Mouse (Mus musculus) gastrocnemius, adult 2 months (tissue): Measurements from ENCODE around the gene Trem2. TPM values are rescaled to one million over a fixed set of nuclear protein-coding genes. Genes with fewer than 3 reads are reported as not detected.

Source experiments
- DNase-seq: peaks from one replicate; pipeline ENCODE4 v3.0.0; 2022
- H3K27ac ChIP-seq: fragments of 200-600 bp; 2 replicates; pipeline ENCODE4 v1.8.1; 2022; ENCODE audit warnings: mild to moderate bottlenecking
- H3K4me3 ChIP-seq: fragments of 200-600 bp; 2 replicates; pipeline ENCODE4 v1.8.1; 2022; ENCODE audit warnings: mild to moderate bottlenecking, moderate library complexity
- CTCF ChIP-seq: fragments of 200-600 bp; IDR thresholded peaks from 2 replicates; pipeline ENCODE4 v1.8.1; 2022; ENCODE audit warnings: antibody characterized with exemption, mild to moderate bottlenecking, moderate library complexity
- intact Hi-C: fragments of 180-260 bp; cut with DNase I; formaldehyde crosslinking; loops from one replicate; pipeline ENCODE4 v1.15.1; 2025
- total RNA-seq, 2 experiments: library from RNA; stranded (reverse); gene quantifications; 2 replicates each; pipeline ENCODE4 v1.2.3; 2021

The Trem2 gene
- total RNA-seq, 2 experiments from 2014 or later: 0.15 TPM; not detected in 1

- no peak for TF ChIP-seq CTCF
- no peak for DNase-seq
- intact Hi-C loops: no loop called here
- H3K4me3 ChIP-seq: no peak overlapping the region
- H3K27ac ChIP-seq: no peak overlapping the region
These were observed 46.4 kb downstream of the Trem2 start for GRCm38 (mm10) chr17:48392616-48393015.

DNA sequence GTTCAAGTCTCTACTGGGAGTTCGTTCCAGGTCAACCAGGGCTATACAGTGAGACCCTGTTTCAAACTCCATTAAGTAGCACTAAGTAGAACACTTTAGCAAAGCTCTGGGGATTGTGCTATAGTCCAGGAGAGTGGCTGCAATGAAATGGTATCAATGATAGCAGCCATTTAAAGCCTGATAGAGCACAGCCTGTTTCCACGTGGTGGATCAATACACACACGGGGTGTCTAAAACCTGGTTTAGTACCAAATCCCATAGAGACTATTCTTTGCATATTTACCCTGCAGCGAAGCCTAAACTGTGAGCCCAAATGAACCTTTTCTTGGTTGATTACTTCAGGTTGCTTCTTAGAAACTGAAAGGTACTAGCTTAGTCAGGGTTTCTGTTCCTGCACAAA is 55.5 kb downstream of the Trem2 start:
- intact Hi-C loops: no loop called here
- TF ChIP-seq CTCF: no peak
- Histone ChIP-seq H3K27ac (no peak overlapping the region), H3K4me3 (no peak overlapping the region)
- DNase-seq: no peak

DNA sequence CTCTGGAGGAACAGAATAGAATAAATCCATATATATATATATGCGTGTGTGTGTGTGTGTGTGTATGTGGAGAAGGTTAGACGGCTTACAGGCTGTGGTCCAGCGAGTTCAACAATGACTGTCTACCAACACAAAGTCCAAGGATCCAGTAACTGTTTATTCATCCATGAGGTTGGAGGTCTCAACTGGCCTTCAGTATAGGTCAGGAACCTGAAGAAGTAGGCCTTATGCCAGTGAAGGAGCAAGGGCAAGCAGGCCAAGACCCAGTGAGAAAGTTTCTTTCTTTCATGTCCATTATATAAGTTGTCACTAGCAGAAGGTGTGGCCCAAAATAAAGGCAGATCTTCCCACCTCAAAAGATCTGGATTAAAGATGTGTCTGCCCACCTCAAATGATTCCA is 56.5 kb downstream of the Trem2 start:
- Histone ChIP-seq H3K27ac (no peak overlapping the region), H3K4me3 (no peak overlapping the region)
- no peak for DNase-seq
- intact Hi-C loops: no loop called here
- no peak for TF ChIP-seq CTCF

Other genes starting within 250 kb of the Trem2 start
- under 1 TPM in 1 of 2 experiments, not detected in 1; 0.13 TPM for gene 9830107B12Rik, start 200.1 kb upstream of the Trem2 start, total RNA-seq
- not detected for gene A530064D06Rik, start 179.1 kb upstream of the Trem2 start, total RNA-seq
- gene Trem1, start 113.6 kb upstream of the Trem2 start, total RNA-seq: not detected
- gene Trem3, start 98.6 kb upstream of the Trem2 start, total RNA-seq: not detected
- not detected for gene Treml4, start 82.1 kb upstream of the Trem2 start, total RNA-seq
- gene Treml2, start 46.9 kb upstream of the Trem2 start, total RNA-seq: not detected
- not detected for gene B430306N03Rik, start 30.3 kb upstream of the Trem2 start, total RNA-seq
- not detected for gene Treml1, start 13.5 kb downstream of the Trem2 start, total RNA-seq
- 1 to 10 TPM; 6.1 to 9.4 TPM for gene Nfya, start 63.5 kb downstream of the Trem2 start, total RNA-seq
- 10 to 100 TPM; 11.1 to 12.4 TPM for gene Oard1, start 63.6 kb downstream of the Trem2 start, total RNA-seq
- gene Apobec2, start 86.5 kb downstream of the Trem2 start, total RNA-seq: 100 to 1,000 TPM; 439 to 602 TPM
- not detected for gene Tspo2, start 105.1 kb downstream of the Trem2 start, total RNA-seq
- gene Unc5cl, start 108.5 kb downstream of the Trem2 start, total RNA-seq: not detected